Mouse (Mus musculus): ENCODE results near the gene Gm11639. TPM values are rescaled to one million over a fixed set of nuclear protein-coding genes. Genes with fewer than 3 reads are reported as not detected.

Gm11639 gene
- polyA plus RNA-seq, 1 experiment from 2014 or later: not detected

DNA sequence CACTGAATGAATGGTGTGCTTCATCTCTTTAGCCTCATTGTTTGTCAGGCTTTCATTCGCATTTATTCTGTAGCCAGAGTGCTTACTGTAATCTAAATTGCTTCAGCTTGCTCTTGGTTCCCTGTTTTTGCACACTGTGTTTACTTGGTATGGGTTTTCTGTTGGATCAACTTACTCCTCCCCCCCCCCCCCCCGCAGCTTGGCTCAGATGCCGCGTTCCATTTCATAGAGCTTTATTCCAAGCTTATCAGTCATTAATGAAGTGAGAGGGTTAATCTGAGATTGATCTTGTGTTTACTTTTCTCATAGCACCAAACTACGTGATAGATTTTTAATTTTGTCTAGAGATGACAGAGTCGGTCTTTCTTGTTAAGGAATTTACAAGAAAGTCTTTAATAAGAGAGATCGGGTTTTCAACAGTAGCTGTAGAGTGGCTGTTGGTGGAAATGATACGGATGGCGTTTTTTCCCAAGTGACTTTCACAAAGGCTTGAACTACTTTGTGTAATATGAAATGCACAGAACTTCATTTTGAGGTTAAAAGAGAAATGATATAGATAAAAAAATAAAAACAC lies 59.6 kb downstream of the Gm11639 start:
- 77% methylated on average over 9 of the region's 9 CpGs for WGBS
- H3K36me3 ChIP-seq (ENCODE audit: control insufficient read depth, insufficient read depth): no peaks in the 10 kb centered on the region
- no peaks in the 10 kb centered on the region for H3K4me1 ChIP-seq (replicated peaks; ENCODE audit: control insufficient read depth, insufficient read depth, low read length)
- H3K9me3 ChIP-seq (ENCODE audit: control insufficient read depth): no peaks in the 10 kb centered on the region
- no peak overlapping the region for H3K4me2 ChIP-seq (replicated peaks; ENCODE audit: low read depth)
- H3K4me3 ChIP-seq (ENCODE audit: low read depth, low read length): no peak overlapping the region
- TF ChIP-seq CTCF (IDR thresholded peaks at IDR 0.05; ENCODE audit: low read depth): no peak
- no peak overlapping the region for H3K9ac ChIP-seq (ENCODE audit: low read depth, low read length)
- no peak for ATAC-seq
- no peak overlapping the region for H3K27ac ChIP-seq (ENCODE audit: low read depth, low read length)
- H3K27me3 ChIP-seq (replicated peaks; ENCODE audit: control insufficient read depth, insufficient read depth, low read length): no peaks in the 10 kb centered on the region

DNA sequence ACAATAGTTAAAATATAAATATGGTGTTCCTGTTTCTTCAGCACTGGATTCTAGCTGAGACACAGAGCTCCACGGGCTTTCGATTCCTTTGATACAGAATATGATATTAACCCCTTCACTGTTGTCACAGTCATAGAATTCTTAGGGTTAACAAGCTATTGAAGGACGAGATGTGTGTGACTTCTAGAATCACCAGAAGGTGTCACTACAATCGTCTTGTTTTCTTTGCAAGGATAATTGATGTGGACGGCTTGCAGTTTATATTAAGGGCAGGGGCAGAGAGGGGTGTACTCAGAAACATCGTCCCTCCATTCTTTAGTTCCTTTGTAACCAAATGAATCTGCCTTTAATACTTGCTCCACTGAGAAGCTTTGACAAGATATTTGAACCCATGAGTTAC lies 80.3 kb downstream of the Gm11639 start:
- no peaks in the 10 kb centered on the region for H3K9me3 ChIP-seq (ENCODE audit: control insufficient read depth)
- H3K27me3 ChIP-seq (replicated peaks; ENCODE audit: control insufficient read depth, insufficient read depth, low read length): no peaks in the 10 kb centered on the region
- no peak for ATAC-seq
- H3K4me1 ChIP-seq (replicated peaks; ENCODE audit: control insufficient read depth, insufficient read depth, low read length): no peaks in the 10 kb centered on the region
- no peak overlapping the region for H3K9ac ChIP-seq (ENCODE audit: low read depth, low read length)
- no peak overlapping the region for H3K4me2 ChIP-seq (replicated peaks; ENCODE audit: low read depth)
- WGBS: 25% methylated on average over 6 of the region's 6 CpGs
- H3K4me3 ChIP-seq (ENCODE audit: low read depth, low read length): no peak overlapping the region
- H3K27ac ChIP-seq (ENCODE audit: low read depth, low read length): no peak overlapping the region
- TF ChIP-seq CTCF (IDR thresholded peaks at IDR 0.05; ENCODE audit: low read depth): peak; percentile 20; the same call in 1 of the 2 replicates
- H3K36me3 ChIP-seq (ENCODE audit: control insufficient read depth, insufficient read depth): no peaks in the 10 kb centered on the region

DNA sequence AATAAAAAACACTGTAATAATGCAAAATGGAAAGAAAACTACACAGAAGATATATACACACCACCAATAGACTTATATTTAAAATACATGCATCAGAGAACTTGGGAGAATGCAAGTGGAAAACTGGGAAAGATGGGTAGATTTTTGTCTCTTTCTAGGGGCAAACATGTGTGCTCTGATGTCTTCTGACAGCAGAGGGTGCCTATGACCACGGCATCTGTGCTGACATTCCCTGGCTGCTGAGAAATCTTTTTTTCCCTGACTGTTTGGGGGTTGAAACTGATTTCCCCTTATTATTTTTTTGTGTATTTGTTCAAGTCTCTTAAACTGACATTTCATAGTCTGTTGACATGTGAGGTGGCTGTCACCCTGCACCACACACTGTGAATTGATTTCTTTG lies 81.6 kb downstream of the Gm11639 start:
- no peak overlapping the region for H3K4me2 ChIP-seq (replicated peaks; ENCODE audit: low read depth)
- H3K4me1 ChIP-seq (replicated peaks; ENCODE audit: control insufficient read depth, insufficient read depth, low read length): no peaks in the 10 kb centered on the region
- no peak for ATAC-seq
- TF ChIP-seq CTCF (IDR thresholded peaks at IDR 0.05; ENCODE audit: low read depth): 0 out of 2 replicates have a peak, but pooled peaks have one; percentile 13
- no peak overlapping the region for H3K9ac ChIP-seq (ENCODE audit: low read depth, low read length)
- H3K27ac ChIP-seq (ENCODE audit: low read depth, low read length): no peak overlapping the region
- no peaks in the 10 kb centered on the region for H3K36me3 ChIP-seq (ENCODE audit: control insufficient read depth, insufficient read depth)
- no peaks in the 10 kb centered on the region for H3K27me3 ChIP-seq (replicated peaks; ENCODE audit: control insufficient read depth, insufficient read depth, low read length)
- no peak overlapping the region for H3K4me3 ChIP-seq (ENCODE audit: low read depth, low read length)
- WGBS: 36% methylated on average over 1 of the region's 1 CpGs
- H3K9me3 ChIP-seq (ENCODE audit: control insufficient read depth): no peaks in the 10 kb centered on the region

DNA sequence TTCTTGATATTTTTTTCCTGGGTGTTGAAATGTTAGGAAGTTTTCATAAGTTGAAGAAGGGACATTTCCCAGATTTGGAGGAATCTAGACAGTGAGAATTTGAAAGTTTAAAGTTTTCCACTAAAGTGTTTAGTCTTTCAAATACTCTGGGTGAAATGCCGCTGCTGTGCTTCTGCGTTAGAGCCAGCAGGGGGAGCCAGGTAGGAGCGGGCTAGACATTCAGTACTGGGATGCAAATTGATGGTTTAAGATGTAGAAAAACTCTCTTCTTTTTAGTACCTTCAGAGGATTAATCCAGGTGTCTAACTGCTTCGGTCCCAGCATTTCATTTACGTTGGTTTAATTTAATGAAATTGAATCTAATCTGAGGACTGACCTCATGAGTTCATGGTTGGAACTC lies 82.6 kb downstream of the Gm11639 start:
- Histone ChIP-seq H3K27me3 (replicated peaks; ENCODE audit: control insufficient read depth, insufficient read depth, low read length) (no peaks in the 10 kb centered on the region), H3K4me1 (replicated peaks; ENCODE audit: control insufficient read depth, insufficient read depth, low read length) (no peaks in the 10 kb centered on the region), H3K9ac (ENCODE audit: low read depth, low read length) (no peak overlapping the region), H3K9me3 (ENCODE audit: control insufficient read depth) (no peaks in the 10 kb centered on the region), H3K36me3 (ENCODE audit: control insufficient read depth, insufficient read depth) (no peaks in the 10 kb centered on the region), H3K27ac (ENCODE audit: low read depth, low read length) (no peak overlapping the region), H3K4me3 (ENCODE audit: low read depth, low read length) (no peak overlapping the region), H3K4me2 (replicated peaks; ENCODE audit: low read depth) (no peak overlapping the region)
- 10% methylated on average over 5 of the region's 5 CpGs for WGBS
- no peak for ATAC-seq
- peak; percentile 80 for TF ChIP-seq CTCF (IDR thresholded peaks at IDR 0.05; ENCODE audit: low read depth)

DNA sequence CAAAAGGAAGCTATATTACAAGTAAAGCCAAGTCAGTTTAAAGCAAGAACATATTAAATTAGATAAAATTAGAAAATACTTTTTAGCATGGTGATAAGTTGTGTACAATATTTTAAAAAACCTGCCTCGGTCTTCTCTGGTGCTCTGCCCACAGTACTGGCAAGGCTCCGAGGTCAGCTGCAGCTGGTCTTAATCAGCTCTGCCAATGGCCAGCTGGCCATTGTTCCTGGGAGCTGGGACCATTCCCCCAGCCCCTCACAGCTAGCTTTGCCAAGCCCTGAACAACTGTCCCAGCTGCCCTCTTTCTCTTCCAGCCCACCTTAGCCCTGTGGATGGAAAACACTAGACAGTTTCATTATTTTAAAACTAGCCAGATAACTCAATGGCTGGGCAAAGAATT lies 93.3 kb downstream of the Gm11639 start:
- H3K27ac ChIP-seq (ENCODE audit: low read depth, low read length): no peak overlapping the region
- no peaks in the 10 kb centered on the region for H3K36me3 ChIP-seq (ENCODE audit: control insufficient read depth, insufficient read depth)
- WGBS: 82% methylated on average over 2 of the region's 2 CpGs
- H3K4me2 ChIP-seq (replicated peaks; ENCODE audit: low read depth): no peak overlapping the region
- H3K9me3 ChIP-seq (ENCODE audit: control insufficient read depth): no peaks in the 10 kb centered on the region
- H3K4me1 ChIP-seq (replicated peaks; ENCODE audit: control insufficient read depth, insufficient read depth, low read length): no peaks in the 10 kb centered on the region
- H3K27me3 ChIP-seq (replicated peaks; ENCODE audit: control insufficient read depth, insufficient read depth, low read length): no peaks in the 10 kb centered on the region
- H3K4me3 ChIP-seq (ENCODE audit: low read depth, low read length): no peak overlapping the region
- no peak overlapping the region for H3K9ac ChIP-seq (ENCODE audit: low read depth, low read length)
- no peak for ATAC-seq
- no peak for TF ChIP-seq CTCF (IDR thresholded peaks at IDR 0.05; ENCODE audit: low read depth)

DNA sequence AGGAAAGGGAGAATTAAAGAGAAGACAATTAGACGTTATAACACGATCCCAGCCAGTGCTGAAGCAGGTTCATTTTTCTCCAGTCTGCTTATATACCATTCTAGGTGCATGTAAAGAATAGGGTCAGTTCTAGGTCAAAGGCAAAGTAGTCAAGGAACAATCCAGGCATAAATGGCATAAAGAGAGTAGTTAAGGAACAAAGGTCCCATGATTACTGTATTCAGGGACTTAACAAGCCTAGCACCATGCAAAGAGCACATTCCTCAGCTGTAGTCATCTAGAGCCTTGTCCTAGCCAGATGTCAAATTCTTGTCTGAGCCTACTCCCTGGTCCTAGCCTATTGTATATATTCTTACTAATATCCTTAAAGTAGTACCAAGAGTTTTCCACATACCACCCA lies 259.2 kb downstream of the Gm11639 start:
- no peak for TF ChIP-seq CTCF (IDR thresholded peaks at IDR 0.05; ENCODE audit: low read depth)

DNA sequence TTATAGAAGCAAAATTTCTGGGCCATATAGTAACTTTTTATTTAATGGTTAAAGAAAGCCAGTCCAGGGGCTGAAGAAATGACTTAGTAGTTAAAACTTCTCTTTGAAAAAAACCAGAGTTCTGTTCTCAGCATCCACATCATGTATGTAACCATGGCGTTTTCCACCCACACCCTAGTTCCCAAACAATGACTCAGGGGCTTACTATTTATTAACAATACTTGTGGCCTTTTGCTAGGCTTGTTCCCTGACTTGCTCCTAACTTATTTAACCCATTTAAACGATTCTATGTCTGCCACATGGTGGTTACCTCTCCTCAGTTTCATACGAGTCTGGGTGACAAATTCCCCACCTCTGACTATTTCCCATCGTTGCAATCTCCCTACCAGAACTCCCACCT lies 266.8 kb downstream of the Gm11639 start:
- Histone ChIP-seq H3K4me3 (ENCODE audit: low read depth, low read length) (no peak overlapping the region), H3K9ac (ENCODE audit: low read depth, low read length) (no peak overlapping the region), H3K9me3 (ENCODE audit: control insufficient read depth) (no peaks in the 10 kb centered on the region), H3K4me2 (replicated peaks; ENCODE audit: low read depth) (no peak overlapping the region), H3K36me3 (ENCODE audit: control insufficient read depth, insufficient read depth) (no peaks in the 10 kb centered on the region), H3K4me1 (replicated peaks; ENCODE audit: control insufficient read depth, insufficient read depth, low read length) (no peaks in the 10 kb centered on the region), H3K27ac (ENCODE audit: low read depth, low read length) (no peak overlapping the region), H3K27me3 (replicated peaks; ENCODE audit: control insufficient read depth, insufficient read depth, low read length) (no peaks in the 10 kb centered on the region)
- TF ChIP-seq CTCF (IDR thresholded peaks at IDR 0.05; ENCODE audit: low read depth): no peak
- no peak for ATAC-seq
- WGBS: 57% methylated on average over 4 of the region's 4 CpGs

More for the DNA sequence above, 259.2 kb downstream of the Gm11639 start:
- Histone ChIP-seq H3K9me3 (ENCODE audit: control insufficient read depth) (no peaks in the 10 kb centered on the region), H3K4me3 (ENCODE audit: low read depth, low read length) (no peak overlapping the region), H3K9ac (ENCODE audit: low read depth, low read length) (no peak overlapping the region), H3K4me2 (replicated peaks; ENCODE audit: low read depth) (no peak overlapping the region), H3K27ac (ENCODE audit: low read depth, low read length) (no peak overlapping the region), H3K4me1 (replicated peaks; ENCODE audit: control insufficient read depth, insufficient read depth, low read length) (no peaks in the 10 kb centered on the region), H3K27me3 (replicated peaks; ENCODE audit: control insufficient read depth, insufficient read depth, low read length) (no peaks in the 10 kb centered on the region), H3K36me3 (ENCODE audit: control insufficient read depth, insufficient read depth) (no peaks in the 10 kb centered on the region)
- ATAC-seq: no peak
- WGBS: 77% methylated on average over 2 of the region's 2 CpGs

All from intestine, postnatal 0 days (tissue).